Mouse (Mus musculus) megakaryocyte, embryonic 14.5 days (primary cell): ENCODE results near the gene Chka.

ENCODE experiments used
- FLI1 ChIP-seq: IDR thresholded peaks from 2 replicates; pipeline ENCODE4 v1.6.1; 2012; ENCODE audit warnings: low read length, inconsistent platforms, mixed read lengths
- GATA1 ChIP-seq: IDR thresholded peaks from 3 replicates; pipeline ENCODE4 v1.6.1; 2012; ENCODE audit warnings: mixed read lengths, low read length, inconsistent platforms, borderline replicate concordance

GRCm38 (mm10) chr19:3903648-3904362 is 52.2 kb downstream of the Chka start:
- no peak for TF ChIP-seq GATA1
- TF ChIP-seq FLI1: no peak
